Mouse (Mus musculus): Measurements from ENCODE around the gene Ppp4r2.
A peak's percentile ranks its signal among the peaks of the same experiment; 100 is the strongest.

Ppp4r2 gene

GRCm38 (mm10) chr6:100833355-100833754 is at the start of gene Ppp4r2:
Ppp4r2 (plus strand) TSS chr6:100833622.
- peak; percentile 88 to 90 for DNase-seq (ENCODE audit: low spot score in 2 of 2)

- no peak for DNase-seq (ENCODE audit: low spot score in 2 of 2)
These were observed 45.7 kb upstream of the Ppp4r2 start for GRCm38 (mm10) chr6:100787726-100788125.

GRCm38 (mm10) chr6:100789161-100789560 is 44.3 kb upstream of the Ppp4r2 start:
- no peak for DNase-seq (ENCODE audit: low spot score in 2 of 2)

GRCm38 (mm10) chr6:100792055-100792659 is 41.3 kb upstream of the Ppp4r2 start:
- DNase-seq (ENCODE audit: low spot score in 2 of 2), result no peak

GRCm38 (mm10) chr6:100792973-100793769 is 40.3 kb upstream of the Ppp4r2 start:
- DNase-seq (ENCODE audit: low spot score in 2 of 2), result no peak

GRCm38 (mm10) chr6:100795797-100796196 is 37.6 kb upstream of the Ppp4r2 start:
- DNase-seq (ENCODE audit: low spot score in 2 of 2), result no peak

GRCm38 (mm10) chr6:100799290-100799689 is 34.1 kb upstream of the Ppp4r2 start:
- DNase-seq (ENCODE audit: low spot score in 2 of 2), result no peak

- no peak for DNase-seq (ENCODE audit: low spot score in 2 of 2)
These were observed 33.7 kb upstream of the Ppp4r2 start for GRCm38 (mm10) chr6:100799766-100800165.

- peak; percentile 54 to 65 for DNase-seq (ENCODE audit: low spot score in 2 of 2)
These were observed 32.9 kb upstream of the Ppp4r2 start for GRCm38 (mm10) chr6:100800497-100800955.

- no peak for DNase-seq (ENCODE audit: low spot score in 2 of 2)
These were observed 30.9 kb upstream of the Ppp4r2 start for GRCm38 (mm10) chr6:100802381-100803083.

GRCm38 (mm10) chr6:100803250-100803649 is 30.2 kb upstream of the Ppp4r2 start:
- no peak for DNase-seq (ENCODE audit: low spot score in 2 of 2)

GRCm38 (mm10) chr6:100807187-100807586 is 26.2 kb upstream of the Ppp4r2 start:
- DNase-seq (ENCODE audit: low spot score in 2 of 2), result no peak

GRCm38 (mm10) chr6:100807746-100808145 is 25.7 kb upstream of the Ppp4r2 start:
- no peak for DNase-seq (ENCODE audit: low spot score in 2 of 2)

- no peak for DNase-seq (ENCODE audit: low spot score in 2 of 2)
These were observed 25.1 kb upstream of the Ppp4r2 start for GRCm38 (mm10) chr6:100808221-100808778.

- DNase-seq (ENCODE audit: low spot score in 2 of 2), result no peak
These were observed 23.3 kb upstream of the Ppp4r2 start for GRCm38 (mm10) chr6:100810117-100810516.

- DNase-seq (ENCODE audit: low spot score in 2 of 2), result no peak
These were observed 21.7 kb upstream of the Ppp4r2 start for GRCm38 (mm10) chr6:100811731-100812130.

- DNase-seq (ENCODE audit: low spot score in 2 of 2), result no peak
These were observed 12.1 kb upstream of the Ppp4r2 start for GRCm38 (mm10) chr6:100821367-100821766.

- no peak for DNase-seq (ENCODE audit: low spot score in 2 of 2)
These were observed 10.1 kb upstream of the Ppp4r2 start for GRCm38 (mm10) chr6:100823356-100823755.

- no peak for DNase-seq (ENCODE audit: low spot score in 2 of 2)
These were observed 8.9 kb upstream of the Ppp4r2 start for GRCm38 (mm10) chr6:100824381-100824965.

- DNase-seq (ENCODE audit: low spot score in 2 of 2), result no peak
These were observed 7.4 kb upstream of the Ppp4r2 start for GRCm38 (mm10) chr6:100826046-100826445.

- no peak for DNase-seq (ENCODE audit: low spot score in 2 of 2)
These were observed 4.9 kb upstream of the Ppp4r2 start for GRCm38 (mm10) chr6:100828565-100828964.

GRCm38 (mm10) chr6:100829770-100830169 is 3.7 kb upstream of the Ppp4r2 start:
- no peak for DNase-seq (ENCODE audit: low spot score in 2 of 2)

All from urinary bladder, postnatal 4 days (tissue).